Mouse (Mus musculus) WW6 (cell line): ENCODE measurements around the gene Prr5l.
"Not testable (repeated sequence)": the region's sequence is repeated elsewhere in the genome, so short reads cannot be mapped to it uniquely, and the experiment has no call there.

ENCODE experiments used
- DNase-seq: peaks from one replicate; pipeline ENCODE4 v3.0.0-alpha.2; 2013; ENCODE audit warnings: low read depth, low spot score

The Prr5l gene

DNA sequence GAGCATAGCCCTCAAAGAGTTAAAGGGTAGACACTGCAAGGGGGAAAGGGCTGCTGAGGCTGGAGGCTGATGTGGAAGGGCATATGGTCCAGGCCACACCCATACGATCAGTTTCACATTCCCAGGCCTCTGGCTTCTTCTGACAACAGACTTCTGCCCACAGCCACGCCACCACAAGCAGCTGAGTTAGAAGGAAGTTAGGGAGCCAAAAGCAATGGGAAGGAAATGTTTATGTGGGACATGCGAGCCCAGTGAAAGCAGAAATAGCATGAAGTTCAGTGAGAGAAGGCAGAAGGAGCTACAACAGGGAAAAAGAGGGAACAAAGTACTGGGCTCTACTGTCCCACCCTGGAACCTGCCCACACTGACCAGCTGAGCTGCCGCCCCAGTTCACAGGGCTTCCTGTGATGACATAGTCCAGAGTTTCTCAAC, 119.9 kb downstream of the Prr5l start:
- DNase-seq = no peak

- no peak for DNase-seq
Observed at GRCm38 (mm10) chr2:101762405-101762804, 120.4 kb downstream of the Prr5l start.

DNA sequence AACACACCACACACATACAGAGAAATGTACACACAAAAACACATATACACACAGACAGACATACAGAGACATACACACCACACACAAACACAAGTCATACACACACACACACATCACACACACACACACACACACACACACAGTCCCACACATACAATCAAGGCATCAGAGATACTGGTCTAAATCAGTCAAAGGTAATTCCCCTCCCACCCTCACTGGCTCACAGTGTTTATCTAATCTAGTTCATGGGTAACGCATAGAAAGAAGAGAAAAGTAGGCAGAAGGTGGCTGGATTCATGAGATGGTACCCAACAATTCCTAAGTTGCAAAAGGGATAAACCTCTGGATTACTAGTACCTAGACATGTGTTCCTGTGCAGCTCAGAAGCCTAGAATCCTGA, 120.9 kb downstream of the Prr5l start:
- no peak for DNase-seq

GRCm38 (mm10) chr2:101759523-101760277, 123.1 kb downstream of the Prr5l start:
- no peak for DNase-seq

- DNase-seq = no peak
Observed at GRCm38 (mm10) chr2:101757806-101758205, 125.0 kb downstream of the Prr5l start.

DNA sequence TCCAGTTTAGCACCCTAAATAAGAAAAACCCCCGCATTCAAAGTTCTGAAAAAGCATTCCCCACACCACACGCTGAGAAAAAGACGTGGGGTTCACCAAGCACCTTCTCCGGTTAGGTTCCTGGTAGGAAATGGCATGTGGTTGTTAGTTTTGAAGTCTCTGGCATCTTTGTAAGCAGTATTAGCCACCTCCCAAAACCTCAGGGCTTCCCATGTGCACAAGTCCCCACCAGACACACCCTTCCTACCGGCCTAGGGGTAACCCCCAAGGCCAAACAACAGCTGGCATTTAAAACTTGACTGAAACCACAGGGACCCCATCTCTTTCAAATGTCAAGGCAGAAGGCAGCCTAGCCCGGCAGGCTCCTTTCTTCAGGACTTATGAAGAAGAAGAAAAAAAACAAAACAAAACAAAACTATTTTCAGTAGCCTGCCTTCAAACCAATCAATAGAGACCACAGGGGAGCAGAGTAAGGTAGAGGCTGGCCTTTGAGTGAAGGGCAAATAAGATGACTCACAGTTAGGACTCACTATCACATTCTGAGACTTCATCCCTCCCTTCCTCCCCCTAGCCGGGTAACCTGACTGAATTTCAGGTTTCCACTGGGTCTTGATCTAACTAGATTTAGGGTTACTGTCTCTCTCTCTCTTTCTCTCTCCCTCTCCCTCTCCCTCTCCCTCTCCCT, 126.6 kb downstream of the Prr5l start:
- DNase-seq = no peak

DNA sequence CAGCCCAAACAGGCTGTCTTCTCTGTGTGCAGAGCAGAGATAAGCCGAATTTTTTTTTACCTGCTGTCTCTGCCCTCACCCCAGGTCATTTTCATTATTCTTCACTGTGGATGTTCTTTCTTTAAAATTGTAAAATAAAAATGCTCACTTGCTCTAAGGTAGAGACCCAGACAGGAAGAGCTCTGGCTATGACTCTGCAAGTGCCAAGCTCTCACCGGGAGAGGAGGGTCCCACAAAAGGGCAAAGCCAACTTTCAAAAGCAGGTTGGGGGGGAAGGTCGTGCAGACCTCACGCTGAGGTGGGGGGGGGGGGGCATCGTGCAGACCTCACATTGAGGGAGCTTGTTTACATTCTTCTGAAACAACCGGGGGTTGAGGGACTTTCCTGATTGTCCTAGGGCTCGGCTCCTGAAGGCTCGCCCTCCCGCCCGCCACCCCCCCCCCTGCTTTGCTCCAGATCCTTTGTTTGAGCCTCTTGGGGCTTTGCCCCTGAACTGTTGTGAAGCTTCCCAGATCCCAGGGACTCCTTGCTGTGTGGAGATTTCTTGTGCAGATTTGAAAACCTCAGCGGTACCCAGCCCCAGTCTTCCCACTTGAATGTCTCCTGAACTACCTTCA, 127.8 kb downstream of the Prr5l start:
- peak; percentile 11 for DNase-seq

DNA sequence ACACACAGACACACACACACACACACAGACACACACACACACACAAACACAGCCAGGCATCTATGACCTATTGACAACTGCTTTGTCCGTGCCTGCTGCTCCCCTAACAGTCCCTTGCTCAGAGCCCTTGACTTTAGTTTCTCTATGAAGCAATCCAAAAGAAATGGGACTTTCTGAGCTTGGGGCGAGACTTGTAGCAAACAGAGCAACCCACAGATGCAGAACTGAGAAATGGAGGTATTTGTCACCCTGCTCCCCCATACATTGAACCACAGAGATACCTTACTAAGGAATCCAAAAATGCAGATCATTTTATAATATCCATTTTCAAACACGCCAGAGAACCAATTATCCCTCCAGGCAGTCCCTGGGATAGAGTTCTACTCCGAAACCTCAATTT, 128.4 kb downstream of the Prr5l start:
- no peak for DNase-seq

- no peak for DNase-seq
Observed at GRCm38 (mm10) chr2:101752979-101753378, 129.8 kb downstream of the Prr5l start.

GRCm38 (mm10) chr2:101752402-101752801, 130.4 kb downstream of the Prr5l start:
- no peak for DNase-seq

DNA sequence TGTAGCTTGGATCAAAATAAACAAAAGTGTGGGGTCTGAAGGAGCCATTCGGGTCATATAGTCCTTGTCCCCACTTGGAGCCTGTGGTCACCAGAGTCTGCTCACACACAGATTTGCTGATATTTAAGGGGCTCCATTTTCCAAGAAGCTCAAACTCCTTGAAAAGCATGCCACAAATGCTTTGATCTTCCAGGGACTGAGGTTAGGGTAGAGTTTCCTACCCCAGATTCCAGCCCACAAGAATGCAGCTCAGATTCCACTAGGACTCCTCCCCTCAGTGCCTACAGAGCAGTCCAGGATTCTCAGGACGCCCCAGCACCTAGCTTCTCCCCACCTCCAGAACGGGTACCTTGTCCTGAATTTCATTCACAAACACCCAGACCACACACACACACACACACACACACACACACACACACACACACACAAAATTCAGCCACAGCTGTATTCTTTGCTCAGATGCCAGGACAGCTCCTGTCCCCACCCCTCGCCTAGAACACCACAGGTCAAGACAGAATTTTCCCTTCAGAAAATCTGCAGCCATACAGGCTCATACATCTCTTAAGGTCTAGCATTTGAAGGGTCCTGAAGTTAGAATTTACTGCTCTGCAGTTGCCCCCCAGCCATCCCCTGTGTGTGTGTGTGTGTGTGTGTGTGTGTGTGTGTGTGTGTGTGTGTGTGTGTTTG, 131.4 kb downstream of the Prr5l start:
- DNase-seq = no peak

- no peak for DNase-seq
Observed at GRCm38 (mm10) chr2:101746537-101746936, 136.3 kb downstream of the Prr5l start.

DNA sequence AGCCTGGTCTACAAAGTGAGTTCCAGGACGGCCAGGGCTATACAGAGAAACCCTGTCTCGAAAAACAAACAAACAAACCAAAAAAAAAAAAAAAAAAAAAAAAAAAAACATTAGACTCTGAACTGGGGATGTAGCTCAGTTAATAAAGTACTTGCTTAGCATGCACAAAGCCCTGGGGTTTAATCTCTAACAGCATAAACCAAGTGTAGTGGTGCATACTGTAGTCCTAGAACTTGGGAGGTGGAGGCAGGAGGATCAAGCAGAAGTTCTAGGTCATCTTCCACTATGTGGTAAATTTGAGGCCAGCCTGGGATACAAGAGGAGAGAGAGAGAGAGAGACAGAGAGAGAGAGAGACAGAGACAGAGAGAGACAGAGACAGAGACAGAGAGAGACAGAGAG, 137.2 kb downstream of the Prr5l start:
- DNase-seq = not testable (repeated sequence)

DNA sequence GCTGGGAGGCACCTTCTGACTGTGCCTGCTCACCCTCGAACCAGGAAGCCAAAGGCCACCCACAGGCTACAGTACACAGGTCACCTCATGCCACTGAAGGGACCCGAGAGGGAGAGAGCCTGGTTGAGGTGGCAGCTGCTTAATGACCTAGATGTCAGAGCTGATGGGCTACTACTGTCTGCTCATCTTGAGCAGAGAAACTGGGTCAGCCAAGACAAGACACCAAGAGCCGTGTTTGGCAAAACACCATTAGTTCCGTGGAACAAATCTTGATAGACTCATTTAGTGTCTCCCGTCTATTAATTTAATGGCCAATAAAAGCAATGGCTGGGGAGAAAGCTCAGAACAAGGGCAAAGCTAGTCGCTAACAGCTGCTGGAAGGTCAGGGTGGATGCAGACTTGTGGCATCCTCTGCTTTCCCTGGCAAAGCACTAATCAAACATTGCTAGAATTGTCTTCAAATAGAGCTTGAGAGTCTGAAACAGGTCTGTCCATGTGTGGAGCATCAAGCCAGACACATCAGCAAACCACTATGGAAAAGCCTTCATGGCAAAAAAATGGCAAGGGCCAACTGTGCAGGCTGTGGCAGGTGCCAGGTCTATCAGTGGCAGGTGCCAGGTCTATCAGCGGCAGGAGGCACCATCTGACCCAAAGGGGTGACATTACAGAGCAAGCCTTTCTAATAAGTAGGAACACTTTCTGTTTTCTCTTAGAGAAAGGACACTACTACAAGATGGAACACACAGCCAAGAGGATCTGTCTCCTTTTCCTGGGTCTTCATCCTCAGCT, 140.6 kb downstream of the Prr5l start:
- DNase-seq = no peak

DNA sequence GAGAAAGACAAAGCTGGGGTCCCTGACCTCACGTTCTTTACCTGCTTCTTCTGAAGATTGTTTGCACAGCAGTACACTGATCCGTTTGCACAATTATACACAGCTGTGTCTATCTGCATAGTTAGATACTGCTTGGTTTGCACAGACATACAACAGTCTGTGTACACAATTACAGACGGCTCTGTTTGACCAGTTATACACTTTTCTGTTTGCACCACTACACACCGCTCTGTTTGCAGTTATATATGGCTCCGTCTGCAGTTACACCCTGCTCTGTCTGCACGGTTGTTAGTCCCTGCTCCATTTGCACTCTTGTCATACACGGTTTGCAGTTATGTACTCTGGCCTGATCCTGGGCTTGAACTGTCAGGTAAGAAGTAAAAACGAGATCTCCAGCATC, 141.2 kb downstream of the Prr5l start:
- DNase-seq = no peak

GRCm38 (mm10) chr2:101739914-101740313, 142.9 kb downstream of the Prr5l start:
- DNase-seq = no peak

GRCm38 (mm10) chr2:101733564-101733963, 149.3 kb downstream of the Prr5l start:
- no peak for DNase-seq

GRCm38 (mm10) chr2:101732777-101733210, 150.0 kb downstream of the Prr5l start:
- DNase-seq = no peak

DNA sequence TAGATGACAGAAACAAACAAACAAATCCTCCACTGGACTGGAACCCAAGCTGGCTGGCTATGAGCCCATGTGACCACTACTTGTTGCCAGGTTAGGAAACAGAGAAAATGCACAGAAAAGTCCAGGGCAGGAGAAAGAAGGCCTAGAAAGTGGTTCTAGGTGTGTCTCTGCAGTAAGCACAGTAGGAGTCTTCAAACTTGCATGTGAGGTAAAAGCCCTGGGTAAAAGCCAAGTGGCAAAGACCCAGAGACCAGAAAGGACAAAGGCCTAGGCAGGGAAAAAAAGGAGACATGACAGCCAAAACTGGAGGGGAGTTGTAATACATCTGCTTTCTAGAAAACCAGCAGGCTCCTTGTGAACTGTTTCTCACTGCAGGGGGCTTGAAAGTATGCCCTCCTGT, 151.9 kb downstream of the Prr5l start:
- no peak for DNase-seq

DNA sequence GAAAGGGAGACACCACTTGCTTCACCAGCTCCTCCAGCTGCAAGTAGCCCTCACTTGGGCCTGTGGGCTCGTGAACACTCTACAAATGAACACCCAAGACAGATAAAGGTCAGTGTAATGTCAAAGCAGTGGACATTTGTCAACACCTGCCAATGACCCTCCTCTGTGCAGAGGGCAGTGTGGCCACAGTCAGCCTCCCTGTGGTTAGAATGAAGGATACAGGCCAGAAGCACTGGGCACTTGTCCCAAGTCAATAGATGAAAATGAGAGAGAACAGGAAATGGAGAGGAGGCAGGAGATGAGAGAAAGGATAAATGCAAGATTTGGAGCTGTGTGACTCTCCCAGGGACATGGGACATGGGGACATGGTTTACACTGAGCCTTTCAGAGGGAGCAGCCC, 153.4 kb downstream of the Prr5l start:
- DNase-seq = no peak

DNA sequence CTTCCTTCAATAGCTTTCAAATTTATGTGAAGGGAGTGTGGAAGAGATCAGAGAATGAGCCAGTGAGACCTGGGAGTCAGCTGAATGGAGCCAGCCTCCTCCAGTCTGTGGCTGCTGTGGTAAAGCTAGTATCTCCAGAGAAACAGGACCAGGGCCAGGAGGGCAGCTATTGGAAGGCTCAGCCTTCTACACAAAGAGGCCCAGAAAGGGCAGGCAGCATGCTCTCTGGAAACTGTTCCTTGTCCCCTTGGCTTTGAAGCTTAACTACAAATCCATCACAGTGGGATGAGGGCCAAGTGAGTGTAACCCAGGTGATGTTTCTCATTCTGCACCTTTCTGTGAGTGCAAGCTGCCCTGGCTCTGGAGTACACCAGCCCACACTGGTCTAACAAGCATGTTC, 155.0 kb downstream of the Prr5l start:
- DNase-seq = no peak
